Mouse (Mus musculus) thymus, postnatal 10 days (tissue): ENCODE data around the gene Mag.
"Not testable (repeated sequence)": the region's sequence is repeated elsewhere in the genome, so short reads cannot be mapped to it uniquely, and the experiment has no call there.

Experiments
- DNase-seq, 2 experiments: peaks; one replicate each; pipeline ENCODE4 v3.0.0; 2021; ENCODE audit warnings: low spot score in 2 of 2

The Mag gene

GRCm38 (mm10) chr7:30940070-30940469 is 25.4 kb upstream of the Mag start:
- DNase-seq = not testable (repeated sequence)

- not testable (repeated sequence) for DNase-seq
Observed at GRCm38 (mm10) chr7:30935422-30936099, 20.9 kb upstream of the Mag start.

- DNase-seq = not testable (repeated sequence)
Observed at GRCm38 (mm10) chr7:30924581-30924980, 9.9 kb upstream of the Mag start, which contains the start of gene Hamp2. Gene Hamp2 (minus strand): TSS chr7:30924681.

- DNase-seq = no peak
Observed at GRCm38 (mm10) chr7:30924071-30924470, 9.4 kb upstream of the Mag start.

- DNase-seq = not testable (repeated sequence)
Observed at GRCm38 (mm10) chr7:30922490-30922889, 7.8 kb upstream of the Mag start.

- DNase-seq = no peak
Observed at GRCm38 (mm10) chr7:30920217-30920616, 5.5 kb upstream of the Mag start.

GRCm38 (mm10) chr7:30917219-30917618 is 2.5 kb upstream of the Mag start:
- no peak for DNase-seq

- DNase-seq = no peak
Observed at GRCm38 (mm10) chr7:30916713-30917112, 2.0 kb upstream of the Mag start.

GRCm38 (mm10) chr7:30909773-30910172 is 4.9 kb downstream of the Mag start:
- DNase-seq = no peak

GRCm38 (mm10) chr7:30908992-30909431 is 5.7 kb downstream of the Mag start:
- no peak for DNase-seq

GRCm38 (mm10) chr7:30908277-30908991 is 6.2 kb downstream of the Mag start:
- no peak for DNase-seq

GRCm38 (mm10) chr7:30904042-30904441 is 10.6 kb downstream of the Mag start:
- DNase-seq = no peak

- DNase-seq = no peak
Observed at GRCm38 (mm10) chr7:30895217-30895616, 19.5 kb downstream of the Mag start.

- DNase-seq = no peak
Observed at GRCm38 (mm10) chr7:30892515-30892914, 22.2 kb downstream of the Mag start.

GRCm38 (mm10) chr7:30891746-30892145 is 22.9 kb downstream of the Mag start:
- no peak for DNase-seq

- DNase-seq = no peak
Observed at GRCm38 (mm10) chr7:30890681-30891080, 24.0 kb downstream of the Mag start.

GRCm38 (mm10) chr7:30888786-30889185 is 25.9 kb downstream of the Mag start:
- DNase-seq = no peak

- no peak for DNase-seq
Observed at GRCm38 (mm10) chr7:30887568-30888188, 27.0 kb downstream of the Mag start.

GRCm38 (mm10) chr7:30886852-30887251 is 27.8 kb downstream of the Mag start:
- DNase-seq = no peak

- no peak for DNase-seq
Observed at GRCm38 (mm10) chr7:30884047-30884446, 30.6 kb downstream of the Mag start.

GRCm38 (mm10) chr7:30881367-30881766 is 33.3 kb downstream of the Mag start:
- no peak for DNase-seq

- no peak for DNase-seq
Observed at GRCm38 (mm10) chr7:30880176-30880575, 34.5 kb downstream of the Mag start, which contains the start of gene Cd22. Gene Cd22 (minus strand): TSS chr7:30880342.

- no peak for DNase-seq
Observed at GRCm38 (mm10) chr7:30878950-30879349, 35.7 kb downstream of the Mag start.
